Mouse (Mus musculus): ENCODE measurements around the gene Stk40.

DNA sequence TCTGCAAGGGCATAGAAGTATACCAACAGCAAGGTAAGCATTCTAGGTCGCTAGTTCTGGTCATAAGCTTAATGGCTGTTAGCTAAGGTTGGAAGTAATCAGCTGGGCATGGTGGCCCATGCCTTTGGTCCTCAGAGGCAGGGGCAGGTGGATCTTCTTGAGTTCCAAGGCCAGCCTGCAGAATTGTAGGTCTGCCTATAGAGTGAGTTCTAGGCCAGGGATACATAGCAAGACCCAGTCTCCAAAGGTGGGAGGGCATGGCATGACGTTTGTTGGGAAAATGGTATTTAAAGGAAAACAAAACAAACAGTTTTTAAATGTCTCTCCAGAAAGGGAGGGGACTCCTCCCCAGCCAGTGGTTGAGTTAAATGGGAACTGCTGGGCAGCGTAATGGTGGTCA lies 3.0 kb upstream of the Stk40 start:
- no peak for TF ChIP-seq POLR2A (IDR thresholded peaks at IDR 0.05; ENCODE audit: extremely low read depth, insufficient read depth, low read length)
- no peak for TF ChIP-seq CTCF (IDR thresholded peaks at IDR 0.05; ENCODE audit: low read depth, low read length)

Measured in liver, adult 2 months (tissue).